Mouse (Mus musculus) ovary, postnatal 36 days (tissue): Measurements from ENCODE around the gene Gpr152.
"Not testable (repeated sequence)": the region's sequence is repeated elsewhere in the genome, so short reads cannot be mapped to it uniquely, and the experiment has no call there.

Experiments used
- DNase-seq: peaks from one replicate; pipeline ENCODE4 v3.0.0; 2022; ENCODE audit warnings: low spot score, mixed read lengths

The Gpr152 gene

GRCm38 (mm10) chr19:4131075-4131474 lies 8.5 kb upstream of the Gpr152 start:
- DNase-seq = no peak

- DNase-seq = no peak
These were observed 7.8 kb upstream of the Gpr152 start for GRCm38 (mm10) chr19:4131768-4132167.

- no peak for DNase-seq
These were observed 5.2 kb upstream of the Gpr152 start for GRCm38 (mm10) chr19:4134354-4134753.

GRCm38 (mm10) chr19:4135229-4135962 lies 4.2 kb upstream of the Gpr152 start:
- not testable (repeated sequence) for DNase-seq

- not testable (repeated sequence) for DNase-seq
These were observed 3.6 kb upstream of the Gpr152 start for GRCm38 (mm10) chr19:4135963-4136345.

- no peak for DNase-seq
These were observed 3.1 kb upstream of the Gpr152 start for GRCm38 (mm10) chr19:4136463-4136862.

- no peak for DNase-seq
These were observed 1.7 kb upstream of the Gpr152 start for GRCm38 (mm10) chr19:4137913-4138312.

- DNase-seq = no peak
These were observed 560 bp downstream of the Gpr152 start for GRCm38 (mm10) chr19:4140147-4140546.

GRCm38 (mm10) chr19:4142416-4143173 lies 3.0 kb downstream of the Gpr152 start:
- no peak for DNase-seq

GRCm38 (mm10) chr19:4143759-4144268 lies 4.2 kb downstream of the Gpr152 start, which contains the start of gene Cabp4:
Gene Cabp4 (minus strand): TSS chr19:4144033.
- no peak for DNase-seq

GRCm38 (mm10) chr19:4144550-4145498 lies 5.2 kb downstream of the Gpr152 start:
- peak; percentile 11 for DNase-seq

GRCm38 (mm10) chr19:4145936-4146335 lies 6.3 kb downstream of the Gpr152 start:
- DNase-seq = no peak

- no peak for DNase-seq
These were observed 6.9 kb downstream of the Gpr152 start for GRCm38 (mm10) chr19:4146366-4147021.

- no peak for DNase-seq
These were observed 7.4 kb downstream of the Gpr152 start for GRCm38 (mm10) chr19:4147022-4147405.

- DNase-seq = no peak
These were observed 8.3 kb downstream of the Gpr152 start for GRCm38 (mm10) chr19:4147782-4148490.

- peak; percentile 99 for DNase-seq
These were observed 8.9 kb downstream of the Gpr152 start, which contains the start of gene Coro1b for GRCm38 (mm10) chr19:4148491-4148806. Gene Coro1b (plus strand): TSS chr19:4148619.

GRCm38 (mm10) chr19:4148819-4149218 lies 9.2 kb downstream of the Gpr152 start:
- no peak for DNase-seq

GRCm38 (mm10) chr19:4149283-4149682 lies 9.7 kb downstream of the Gpr152 start:
- DNase-seq = no peak

GRCm38 (mm10) chr19:4149764-4150461 lies 10.3 kb downstream of the Gpr152 start:
- no peak for DNase-seq
